Mouse (Mus musculus) spleen, adult 2 months (tissue): ENCODE results near the gene Adcy4. TPM values are rescaled to one million over a fixed set of nuclear protein-coding genes. Genes with fewer than 3 reads are reported as not detected.

Experiments used
- DNase-seq, 2 experiments: peaks; one replicate each; pipeline versions ENCODE4 v3.0.0 to v3.0.0-alpha.2; 2012 to 2021; ENCODE audit warnings: low spot score in 2 of 2, low read depth in 1 of 2
- H3K27ac ChIP-seq: fragments of 200-500 bp; 2 replicates; pipeline ENCODE4 v1.5.1; 2012; ENCODE audit warnings: low read length, inconsistent platforms; ENCODE audit not compliant: insufficient read depth
- H3K27me3 ChIP-seq: fragments of 200-500 bp; 2 replicates; pipeline ENCODE4 v1.6.1; 2012; ENCODE audit warnings: mild to moderate bottlenecking, moderate library complexity, low read length, inconsistent platforms; ENCODE audit not compliant: control insufficient read depth, insufficient read depth
- H3K36me3 ChIP-seq: fragments of 200-500 bp; 2 replicates; pipeline ENCODE4 v1.6.1; 2012; ENCODE audit warnings: mild to moderate bottlenecking, low read length, inconsistent platforms; ENCODE audit not compliant: control insufficient read depth, insufficient read depth
- H3K4me1 ChIP-seq: fragments of 200-500 bp; 2 replicates; pipeline ENCODE4 v1.6.1; 2011; ENCODE audit warnings: inconsistent platforms; ENCODE audit not compliant: control insufficient read depth, insufficient read depth, insufficient read length
- H3K4me3 ChIP-seq: fragments of 200-500 bp; 2 replicates; pipeline ENCODE4 v1.5.1; 2011; ENCODE audit warnings: mild to moderate bottlenecking, inconsistent platforms; ENCODE audit not compliant: insufficient read depth, insufficient read length; ENCODE audit errors: extremely low read depth
- CTCF ChIP-seq: fragments of 200-500 bp; IDR thresholded peaks from 2 replicates; pipeline ENCODE4 v1.5.1; 2011; ENCODE audit warnings: mild to moderate bottlenecking, inconsistent platforms; ENCODE audit not compliant: insufficient read depth, insufficient read length, insufficient replicate concordance; ENCODE audit errors: extremely low read depth
- POLR2A ChIP-seq: fragments of 200-500 bp; IDR thresholded peaks from 2 replicates; pipeline ENCODE4 v1.6.1; 2011; ENCODE audit warnings: low read depth, low read length, inconsistent platforms
- WGBS: fragments of 180-500 bp; shearing (Covaris S2); methylation state at CpG from one replicate; pipeline ENCODE4 v1.1.7; 2018; 5-methylcytosine and 5-hydroxymethylcytosine counted together
- polyA plus RNA-seq: library from polyadenylated mRNA; depleted of rRNA; stranded (reverse); fragments of >200 nt; gene quantifications from 2 replicates; pipeline ENCODE4 v1.2.3, GENCODE M21; 2012

Gene Adcy4
- polyA plus RNA-seq, 1 experiment, result 16.3 TPM

DNA sequence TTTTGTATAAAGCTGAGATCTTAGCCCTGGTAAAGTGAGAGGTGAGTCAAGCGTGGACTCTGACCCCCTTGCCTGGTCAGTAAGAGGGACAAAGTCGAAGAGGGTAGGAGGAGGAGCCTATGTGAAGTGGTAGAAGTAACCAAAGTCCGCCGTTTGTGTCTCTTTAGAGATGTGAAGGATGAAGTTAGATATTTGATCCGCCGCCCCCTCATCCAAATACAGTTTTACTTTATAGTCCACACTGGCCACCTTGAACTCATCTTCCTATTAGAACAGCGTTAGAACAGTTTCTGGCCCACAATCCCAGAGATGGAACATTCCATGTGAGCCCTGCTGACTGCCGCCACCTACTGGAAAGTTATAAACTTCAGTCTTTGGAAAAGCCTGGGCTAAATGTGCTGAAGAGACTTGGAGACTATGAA lies 25.5 kb downstream of the Adcy4 start, which contains the start of gene Cideb:
TSS of gene Cideb (minus strand) at position 96 of the 422 bp plus-strand sequence.
- peaks cover 7% of the 10 kb centered on the region; the same call in 1 of the 2 replicates for H3K4me1 ChIP-seq
- no peak within 1 kb of the TSS for H3K27ac ChIP-seq
- H3K4me3 ChIP-seq, result no peak within 1 kb of the TSS
- H3K27me3 ChIP-seq, result peaks cover 7% of the 10 kb centered on the region
- TF ChIP-seq CTCF (0 out of 2 replicates have a peak, but pooled peaks have one; percentile 10), POLR2A (no peak)
- peaks cover 11% of the 10 kb centered on the region for H3K36me3 ChIP-seq
- 24% methylated on average over 8 of the region's 8 CpGs for WGBS
- DNase-seq, result no peak

DNA sequence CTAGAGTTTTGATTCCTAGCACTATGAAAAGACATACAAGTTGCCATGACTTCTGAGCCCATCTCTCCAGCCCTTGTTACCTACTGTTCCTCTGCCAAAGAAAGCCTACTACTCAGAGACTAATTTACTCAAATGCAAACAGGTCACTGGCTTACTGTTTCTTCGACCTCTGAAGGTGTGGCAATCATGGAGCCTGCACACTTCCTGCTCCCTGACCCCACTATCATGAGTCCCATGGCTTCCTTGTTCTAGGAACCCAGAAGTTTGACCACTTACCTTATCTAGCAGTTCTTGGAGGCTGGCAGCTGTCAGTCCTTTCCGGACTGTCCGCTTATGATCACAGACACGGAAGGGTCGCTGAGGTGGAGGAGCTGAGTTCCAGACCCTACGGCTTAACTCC lies 26.3 kb downstream of the Adcy4 start:
- H3K36me3 ChIP-seq, result peaks cover 19% of the 10 kb centered on the region
- peaks cover 5% of the 10 kb centered on the region for H3K27me3 ChIP-seq
- DNase-seq, result no peak
- no peak overlapping the region for H3K4me3 ChIP-seq
- peaks cover 7% of the 10 kb centered on the region; the same call in 1 of the 2 replicates for H3K4me1 ChIP-seq
- TF ChIP-seq POLR2A (no peak), CTCF (no peak)
- 73% methylated on average over 6 of the region's 6 CpGs for WGBS
- H3K27ac ChIP-seq, result no peak overlapping the region

DNA sequence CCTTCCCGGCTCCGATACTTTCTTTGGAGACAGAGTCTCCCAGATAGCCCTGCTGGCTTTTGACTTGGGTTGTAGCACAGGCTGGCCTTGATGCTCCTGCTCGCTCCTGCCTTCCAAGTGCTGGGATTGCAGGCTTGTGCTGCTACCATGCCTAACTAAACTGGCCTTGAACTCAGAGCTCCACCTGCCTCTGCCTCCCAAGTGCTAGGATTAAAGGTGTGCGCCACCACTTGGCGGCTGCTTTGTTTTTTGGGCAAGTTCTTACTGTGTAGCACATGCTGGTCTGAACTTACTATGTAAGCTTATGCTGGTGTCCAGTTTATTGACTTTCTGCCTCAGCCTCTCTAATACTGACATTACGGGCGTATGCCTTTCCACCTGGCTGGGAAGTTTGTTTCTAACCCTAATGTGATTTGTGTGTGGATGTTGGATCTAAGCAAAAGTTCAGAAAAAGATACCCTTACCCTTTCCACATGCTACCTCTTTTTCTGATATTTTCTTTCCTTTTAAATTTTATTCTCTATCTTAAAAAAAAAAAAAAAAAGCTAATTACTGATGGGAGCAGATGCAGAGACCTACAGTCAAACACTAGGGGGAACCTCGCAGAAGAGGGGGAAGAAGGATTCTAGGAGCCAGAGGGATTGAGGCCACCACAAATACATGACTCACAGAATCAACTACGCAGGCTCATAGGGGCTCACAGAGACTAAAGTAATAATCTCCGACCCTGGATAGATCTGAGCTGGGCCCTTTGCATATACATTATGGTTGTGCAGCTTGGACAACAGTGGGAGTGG lies 36.6 kb downstream of the Adcy4 start:
- TF ChIP-seq CTCF (no peak), POLR2A (no peak)
- Histone ChIP-seq H3K4me1 (peaks cover 9% of the 10 kb centered on the region; the same call in 1 of the 2 replicates), H3K27me3 (no peaks in the 10 kb centered on the region), H3K27ac (no peak overlapping the region), H3K4me3 (no peak overlapping the region), H3K36me3 (peaks cover 16% of the 10 kb centered on the region)
- DNase-seq, result no peak
- WGBS, result 91% methylated on average over 10 of the region's 10 CpGs

DNA sequence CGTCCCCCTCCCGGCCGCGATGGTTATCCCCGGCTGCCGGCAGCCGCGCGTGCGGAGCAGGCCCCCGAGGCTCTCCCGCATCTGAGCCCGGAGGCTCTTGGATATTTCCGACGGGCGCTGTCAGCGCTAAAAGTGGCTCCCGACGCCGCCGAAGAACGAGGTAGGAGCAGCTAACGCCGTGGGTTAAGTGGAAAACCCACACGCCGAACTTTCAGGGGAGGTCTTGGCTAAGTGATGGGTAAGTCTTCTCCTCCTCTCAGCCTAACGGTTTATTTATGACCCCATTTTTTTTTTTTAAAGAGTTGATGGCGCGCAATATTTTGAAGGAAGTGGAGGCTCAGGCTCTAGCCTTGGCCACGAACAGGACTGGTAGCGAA lies 38.0 kb downstream of the Adcy4 start:
- Histone ChIP-seq H3K4me3 (peak overlapping the region; percentile 80), H3K27me3 (no peaks in the 10 kb centered on the region), H3K27ac (peak overlapping the region; percentile 31; the same call in 1 of the 2 replicates), H3K36me3 (peaks cover 9% of the 10 kb centered on the region), H3K4me1 (peaks cover 9% of the 10 kb centered on the region; the same call in 1 of the 2 replicates)
- TF ChIP-seq CTCF, result no peak
- WGBS, result under 1% methylated on average over 31 of the region's 31 CpGs
- DNase-seq, result no peak

DNA sequence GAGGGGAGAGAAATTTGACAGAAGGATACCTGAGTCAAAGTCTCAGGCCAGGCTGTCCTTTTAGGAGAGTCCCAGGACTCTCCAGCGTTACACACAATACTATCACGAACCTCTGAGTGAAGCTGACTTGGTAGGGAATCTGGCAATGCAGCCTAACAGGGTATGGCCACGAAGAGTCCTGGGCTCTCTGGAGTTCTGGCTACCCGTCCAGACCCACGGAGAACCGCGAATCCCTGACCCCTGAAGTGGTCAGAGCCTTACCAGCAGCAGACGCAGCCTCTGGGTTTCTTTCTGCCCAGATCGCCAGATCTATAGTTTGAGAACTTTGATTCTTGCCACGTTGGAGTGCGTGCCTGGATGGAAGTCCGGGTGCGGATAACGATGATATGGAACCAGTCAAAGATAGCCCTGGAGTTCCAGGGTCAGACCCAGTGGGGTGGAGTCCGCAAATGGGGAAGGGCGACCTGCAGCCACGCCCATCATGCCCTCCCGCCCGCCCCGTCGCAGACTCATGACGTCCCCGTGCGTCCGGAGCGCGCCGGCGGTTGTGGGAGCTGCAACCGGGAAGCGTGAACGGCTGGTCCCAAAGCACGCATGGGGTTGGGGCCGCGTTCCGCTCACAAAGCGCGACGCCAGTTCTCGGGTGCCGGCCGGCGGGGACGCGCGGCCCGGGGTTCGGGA lies 38.6 kb downstream of the Adcy4 start, which contains the start of the genes Dhrs1 and Nop9:
TSS of gene Dhrs1 (minus strand) at position 511 of the 681 bp plus-strand sequence.
TSS of gene Nop9 (plus strand) at position 514 of the 681 bp plus-strand sequence.
- peak; percentile 59 to 84 for DNase-seq

DNA sequence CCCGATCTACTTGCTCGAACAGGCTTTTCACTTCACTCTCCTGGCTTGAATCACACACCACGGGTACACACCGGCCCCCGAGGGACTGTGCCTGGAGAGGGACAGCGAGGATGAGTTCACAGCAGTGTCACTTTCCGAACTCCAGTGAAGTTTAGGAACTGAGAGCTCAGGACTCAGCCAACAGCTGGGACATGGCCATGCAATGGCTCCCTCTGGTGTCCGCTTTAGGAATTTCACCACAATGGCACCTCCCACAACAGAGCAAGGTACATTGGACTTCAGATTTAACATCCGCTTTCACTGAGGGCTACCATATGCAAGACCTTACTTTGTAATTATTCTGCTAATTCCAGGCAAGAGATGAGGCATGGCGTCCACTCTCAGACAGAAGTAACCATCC lies 40.2 kb downstream of the Adcy4 start:
- Histone ChIP-seq H3K27me3 (no peaks in the 10 kb centered on the region), H3K4me3 (no peak overlapping the region), H3K27ac (peak overlapping the region; percentile 46; the same call in 1 of the 2 replicates), H3K4me1 (peaks cover 9% of the 10 kb centered on the region; the same call in 1 of the 2 replicates), H3K36me3 (peaks cover 11% of the 10 kb centered on the region)
- TF ChIP-seq CTCF, result peak; percentile 87; the same call in 1 of the 2 replicates
- no peak for TF ChIP-seq POLR2A
- 19% methylated on average over 10 of the region's 10 CpGs for WGBS
- DNase-seq, result peak; percentile 73 to 86

More for the DNA sequence above, 38.6 kb downstream of the Adcy4 start, which contains the start of the genes Dhrs1 and Nop9:
- Histone ChIP-seq H3K36me3 (peaks cover 9% of the 10 kb centered on the region; the same call in 1 of the 2 replicates), H3K4me1 (peaks cover 9% of the 10 kb centered on the region; the same call in 1 of the 2 replicates), H3K4me3 (peak within 1 kb of the TSS; percentile 80), H3K27ac (peak within 1 kb of the TSS; percentile 31; the same call in 1 of the 2 replicates), H3K27me3 (no peaks in the 10 kb centered on the region)
- WGBS, result 2% methylated on average over 48 of the region's 48 CpGs
- no peak for TF ChIP-seq CTCF
